Mouse (Mus musculus): ENCODE data around the gene Patj.

- TF ChIP-seq POLR2A (IDR thresholded peaks at IDR 0.05; ENCODE audit: borderline replicate concordance, extremely low read depth, insufficient read depth, insufficient read length, poor library complexity, severe bottlenecking) (no peak), CTCF (IDR thresholded peaks at IDR 0.05; ENCODE audit: borderline replicate concordance, extremely low read depth, insufficient read depth, insufficient read length) (no peak)
Observed at GRCm38 (mm10) chr4:98599358-98599757, 203.8 kb downstream of the Patj start.

All from brain, embryonic 14.5 days (tissue).